Mouse (Mus musculus) telencephalon, adult 2 months (tissue): ENCODE results near the gene Pick1.

Source experiments
- DNase-seq: peaks from one replicate; pipeline ENCODE4 v3.0.0-alpha.2; 2011; ENCODE audit warnings: low read depth, low spot score

Gene Pick1

GRCm38 (mm10) chr15:79270317-79271123 lies 41.5 kb downstream of the Pick1 start:
- DNase-seq: no peak

GRCm38 (mm10) chr15:79271124-79271746 lies 42.3 kb downstream of the Pick1 start:
- no peak for DNase-seq

- DNase-seq: no peak
Measured at GRCm38 (mm10) chr15:79273020-79273419, 44.0 kb downstream of the Pick1 start.

GRCm38 (mm10) chr15:79277728-79278127 lies 48.8 kb downstream of the Pick1 start:
- DNase-seq: no peak

GRCm38 (mm10) chr15:79280209-79280608 lies 51.2 kb downstream of the Pick1 start:
- DNase-seq: no peak

- DNase-seq: no peak
Measured at GRCm38 (mm10) chr15:79280850-79281249, 51.9 kb downstream of the Pick1 start.

- DNase-seq: no peak
Measured at GRCm38 (mm10) chr15:79281389-79281788, 52.4 kb downstream of the Pick1 start.

GRCm38 (mm10) chr15:79282434-79282833 lies 53.5 kb downstream of the Pick1 start:
- DNase-seq: no peak

- no peak for DNase-seq
Measured at GRCm38 (mm10) chr15:79283371-79283770, 54.4 kb downstream of the Pick1 start.

- no peak for DNase-seq
Measured at GRCm38 (mm10) chr15:79285399-79285798, 56.4 kb downstream of the Pick1 start, which contains the start of gene Baiap2l2. Baiap2l2 (minus strand) TSS chr15:79285537.

- DNase-seq: no peak
Measured at GRCm38 (mm10) chr15:79286141-79286540, 57.2 kb downstream of the Pick1 start.

GRCm38 (mm10) chr15:79287091-79287490 lies 58.1 kb downstream of the Pick1 start:
- DNase-seq: no peak

- no peak for DNase-seq
Measured at GRCm38 (mm10) chr15:79288387-79288786, 59.4 kb downstream of the Pick1 start.

- no peak for DNase-seq
Measured at GRCm38 (mm10) chr15:79289441-79289840, 60.5 kb downstream of the Pick1 start.

GRCm38 (mm10) chr15:79290340-79290739 lies 61.4 kb downstream of the Pick1 start:
- no peak for DNase-seq

- no peak for DNase-seq
Measured at GRCm38 (mm10) chr15:79292779-79293178, 63.8 kb downstream of the Pick1 start.

GRCm38 (mm10) chr15:79298553-79298952 lies 69.6 kb downstream of the Pick1 start:
- DNase-seq: no peak
